Mouse (Mus musculus): ENCODE data around the gene Adam6a. TPM values are rescaled to one million over a fixed set of nuclear protein-coding genes. Genes with fewer than 3 reads are reported as not detected.
"Not testable (repeated sequence)": the region's sequence is repeated elsewhere in the genome, so short reads cannot be mapped to it uniquely, and the experiment has no call there.

The Adam6a gene
- not detected in 2 replicates for polyA plus RNA-seq (2015; fragmentation: Nextera tagmentation; extraction: Ambion mirVana)

DNA sequence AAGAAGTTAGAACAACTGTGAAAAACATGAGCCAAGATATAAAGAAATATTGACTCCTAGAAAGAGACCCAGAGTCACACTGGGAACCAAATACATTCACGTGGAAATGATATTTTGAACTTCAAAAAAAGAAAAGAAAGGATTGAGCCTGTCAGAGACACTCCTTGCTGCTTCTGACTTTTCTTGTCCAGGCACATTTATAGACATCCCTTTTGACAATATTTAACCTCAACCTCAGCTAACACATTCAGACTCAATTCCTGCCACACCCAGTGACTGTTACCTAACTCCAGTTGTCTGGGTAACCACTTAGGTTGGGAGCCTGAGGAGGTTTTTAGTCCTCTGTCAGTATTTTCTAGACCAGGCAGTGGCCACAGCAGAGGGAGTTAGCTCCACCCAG is at the start of gene Adam6a:
Adam6a (plus strand) TSS at position 301 of the 400 bp plus-strand sequence.
- H3K27ac ChIP-seq (replicated peaks); ATAC-seq (ENCODE audit: insufficient number of reproducible peaks, low FRiP score, low TSS enrichment, low read depth); H3K36me3 ChIP-seq; H3K9me3 ChIP-seq (replicated peaks); H3K4me3 ChIP-seq (replicated peaks); H3K4me1 ChIP-seq; H3K9ac ChIP-seq; H3K27me3 ChIP-seq; H3K4me2 ChIP-seq (replicated peaks): not testable (repeated sequence)
- WGBS: 86% methylated on average over 1 of the region's 1 CpGs

DNA sequence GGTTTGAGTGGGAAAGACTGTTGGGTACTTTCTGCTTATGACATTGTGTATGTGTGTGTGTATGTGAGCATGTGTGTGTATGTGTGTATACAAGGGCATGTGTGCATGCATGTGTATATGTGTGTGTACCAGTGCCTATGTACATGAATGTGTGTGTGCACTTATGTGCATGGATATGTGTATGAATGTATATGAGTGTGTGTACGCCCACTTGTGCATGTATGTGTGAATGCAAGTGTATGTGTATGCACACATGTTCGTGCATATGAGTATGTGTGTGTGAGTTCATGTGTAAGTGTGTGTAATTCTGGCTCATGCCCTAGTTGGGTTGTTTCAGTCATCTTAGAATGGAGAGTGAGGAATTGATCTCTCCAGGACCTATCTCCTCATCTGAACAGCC is 17.8 kb upstream of the Adam6a start:
- Histone ChIP-seq H3K4me3 (replicated peaks) (no peak overlapping the region), H3K36me3 (no peaks in the 10 kb centered on the region), H3K4me2 (replicated peaks) (no peak overlapping the region), H3K4me1 (no peaks in the 10 kb centered on the region), H3K27me3 (no peaks in the 10 kb centered on the region), H3K9ac (no peak overlapping the region), H3K27ac (replicated peaks) (no peak overlapping the region), H3K9me3 (replicated peaks) (no peaks in the 10 kb centered on the region; the same call in 1 of the 2 replicates)
- ATAC-seq (ENCODE audit: insufficient number of reproducible peaks, low FRiP score, low TSS enrichment, low read depth): no peak
- 71% methylated on average over 2 of the region's 2 CpGs for whole genome bisulfite sequencing

DNA sequence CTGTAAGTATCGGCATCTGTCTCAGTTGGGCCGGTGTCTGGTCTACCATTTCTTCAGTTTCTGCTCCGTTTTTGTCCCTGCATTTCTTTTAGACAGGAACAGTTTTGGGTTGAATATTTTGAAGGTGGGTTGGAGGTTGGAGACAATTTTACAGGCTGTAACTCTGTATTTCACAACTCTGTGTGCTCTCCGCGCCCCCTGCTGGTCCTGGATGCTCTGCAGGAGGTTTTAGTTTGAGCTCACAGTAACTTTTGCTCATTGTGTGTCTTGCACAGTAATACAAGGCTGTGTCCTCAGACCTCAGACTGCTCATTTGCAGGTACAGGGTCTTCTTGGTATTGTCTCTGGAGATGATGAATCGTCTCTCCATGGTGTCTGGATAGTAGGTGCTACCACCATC is 34.5 kb downstream of the Adam6a start:
- no peak for ATAC-seq (ENCODE audit: insufficient number of reproducible peaks, low FRiP score, low TSS enrichment, low read depth)
- Histone ChIP-seq H3K27me3 (no peaks in the 10 kb centered on the region), H3K9ac (no peak overlapping the region), H3K4me2 (replicated peaks) (no peak overlapping the region), H3K27ac (replicated peaks) (no peak overlapping the region), H3K4me3 (replicated peaks) (no peak overlapping the region), H3K4me1 (no peaks in the 10 kb centered on the region), H3K9me3 (replicated peaks) (0 out of 2 replicates have a peak, but pooled peaks cover 3% of the 10 kb centered on the region), H3K36me3 (no peaks in the 10 kb centered on the region)
- 56% methylated on average over 6 of the region's 6 CpGs for WGBS

DNA sequence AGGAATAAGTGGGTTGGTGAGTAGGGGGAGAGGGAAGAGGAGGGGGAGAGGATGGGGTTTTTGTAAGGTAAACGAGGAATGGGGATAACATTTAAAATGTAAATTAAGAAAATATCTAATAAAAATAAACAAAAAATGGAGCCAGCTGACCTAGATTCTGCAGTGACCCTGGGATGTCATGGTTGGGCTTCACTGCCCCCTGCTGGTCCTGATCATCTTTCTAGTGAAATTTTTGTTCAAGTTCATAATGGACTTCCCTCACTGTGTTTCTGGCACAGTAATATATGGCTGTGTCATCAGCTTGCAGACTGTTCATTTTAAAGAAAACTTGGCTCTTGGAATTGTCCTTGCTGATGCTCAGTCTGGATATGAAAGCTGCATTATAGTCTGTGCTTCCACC is 44.3 kb downstream of the Adam6a start:
- no peak overlapping the region for H3K27ac ChIP-seq (replicated peaks)
- WGBS: 65% methylated on average over 1 of the region's 1 CpGs
- no peaks in the 10 kb centered on the region for H3K36me3 ChIP-seq
- H3K4me2 ChIP-seq (replicated peaks): no peak overlapping the region
- H3K9ac ChIP-seq: no peak overlapping the region
- no peaks in the 10 kb centered on the region for H3K9me3 ChIP-seq (replicated peaks)
- no peaks in the 10 kb centered on the region for H3K4me1 ChIP-seq
- H3K4me3 ChIP-seq (replicated peaks): no peak overlapping the region
- H3K27me3 ChIP-seq: no peaks in the 10 kb centered on the region
- ATAC-seq (ENCODE audit: insufficient number of reproducible peaks, low FRiP score, low TSS enrichment, low read depth): no peak

Other genes with a start within 250 kb of the Adam6a start
- gene Adam6b, start 54.4 kb upstream of the Adam6a start, polyA plus RNA-seq (2015; fragmentation: Nextera tagmentation; extraction: Ambion mirVana): not detected in 2 replicates